Mouse (Mus musculus) urinary bladder, postnatal 14 days (tissue): Measurements from ENCODE around the gene M6pr.

Source experiments
- DNase-seq: peaks from one replicate; pipeline ENCODE4 v3.0.0; 2021; ENCODE audit warnings: low spot score

The M6pr gene

GRCm38 (mm10) chr6:122308505-122309393 is at the start of gene M6pr:
TSS of gene M6pr (plus strand) at chr6:122308720.
- peak; percentile 94 for DNase-seq

GRCm38 (mm10) chr6:122262543-122262942 is 46.0 kb upstream of the M6pr start:
- DNase-seq, result no peak

DNA sequence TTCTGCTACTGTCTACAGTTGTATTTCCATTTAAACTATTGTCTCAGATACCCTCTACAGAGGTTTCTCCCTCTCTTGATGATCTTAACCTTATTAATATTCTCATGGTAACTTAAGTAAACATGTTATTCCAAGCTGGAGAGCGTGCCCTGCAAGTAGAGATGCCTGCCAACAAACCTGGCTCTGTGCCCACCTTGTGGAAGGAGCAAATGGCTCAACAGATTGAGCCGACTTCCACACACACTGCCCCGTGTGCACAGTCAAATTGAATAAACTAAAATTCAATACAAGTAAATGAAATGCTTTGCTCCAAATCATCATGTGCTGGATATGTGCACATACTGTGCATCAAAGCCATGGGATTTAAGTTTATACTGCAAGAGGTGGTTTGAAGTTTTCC is 40.0 kb upstream of the M6pr start:
- DNase-seq, result peak; percentile 62

- no peak for DNase-seq
Observed at GRCm38 (mm10) chr6:122269170-122269569, 39.4 kb upstream of the M6pr start.

DNA sequence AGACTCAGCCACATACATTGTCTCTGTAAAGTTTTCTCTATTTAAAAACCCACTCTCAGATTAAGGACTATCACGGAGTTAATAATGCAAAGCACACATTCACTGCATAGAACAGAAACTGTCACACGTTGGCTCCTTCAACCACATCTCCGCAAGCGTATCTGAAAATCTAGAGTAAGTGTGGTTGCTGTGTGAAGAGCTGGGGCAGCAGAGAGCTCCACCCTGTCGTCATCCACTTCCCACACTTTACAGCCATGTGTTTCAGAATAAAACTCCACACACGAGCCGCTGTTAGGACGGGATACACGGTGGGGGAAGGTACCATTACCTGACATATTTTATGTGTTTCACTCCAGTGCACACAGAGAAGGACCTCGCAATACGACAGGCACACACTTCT is 38.4 kb upstream of the M6pr start:
- no peak for DNase-seq

- DNase-seq, result no peak
Observed at GRCm38 (mm10) chr6:122274546-122274945, 34.0 kb upstream of the M6pr start.

DNA sequence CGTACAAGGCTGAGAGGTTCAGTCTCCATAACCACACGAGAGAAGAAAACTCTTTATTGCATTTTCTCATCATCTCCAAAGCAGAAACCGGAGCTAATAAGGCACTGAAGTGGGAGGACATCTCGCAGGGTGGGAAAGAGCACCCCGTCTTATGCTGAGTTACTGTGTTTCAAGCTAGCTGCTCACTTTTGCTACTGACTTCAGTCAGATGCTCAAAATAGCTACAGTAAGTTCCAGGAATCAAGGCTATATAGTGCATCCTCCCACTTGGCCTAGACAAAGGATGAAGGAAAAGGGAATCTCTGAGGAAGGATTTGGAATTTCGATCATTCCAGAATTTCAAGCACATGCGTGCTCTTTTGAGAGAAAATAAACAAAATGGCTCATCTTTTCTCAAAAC is 32.0 kb upstream of the M6pr start:
- no peak for DNase-seq

DNA sequence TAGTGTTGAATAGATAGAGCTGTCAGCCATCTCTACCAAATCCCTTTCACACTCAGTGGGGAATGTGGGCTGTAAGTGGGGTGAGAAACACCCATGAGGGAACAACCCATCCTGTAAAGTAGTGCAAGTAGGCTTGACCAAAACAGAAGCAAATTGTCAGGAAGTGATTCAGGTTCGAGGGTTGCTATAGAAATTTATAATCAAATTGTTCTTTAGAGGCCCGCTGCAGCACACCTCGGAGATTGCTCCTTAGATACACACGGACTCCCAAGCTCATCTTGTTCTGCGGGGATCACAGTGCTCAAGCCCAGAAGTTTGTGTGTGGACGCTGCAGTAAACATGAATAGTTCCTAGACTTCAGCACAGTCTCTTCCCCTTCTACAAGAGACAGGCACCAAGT is 25.7 kb upstream of the M6pr start, which contains the start of gene Klrg1:
TSS of gene Klrg1 (minus strand) at position 101 of the 400 bp plus-strand sequence.
- no peak for DNase-seq

DNA sequence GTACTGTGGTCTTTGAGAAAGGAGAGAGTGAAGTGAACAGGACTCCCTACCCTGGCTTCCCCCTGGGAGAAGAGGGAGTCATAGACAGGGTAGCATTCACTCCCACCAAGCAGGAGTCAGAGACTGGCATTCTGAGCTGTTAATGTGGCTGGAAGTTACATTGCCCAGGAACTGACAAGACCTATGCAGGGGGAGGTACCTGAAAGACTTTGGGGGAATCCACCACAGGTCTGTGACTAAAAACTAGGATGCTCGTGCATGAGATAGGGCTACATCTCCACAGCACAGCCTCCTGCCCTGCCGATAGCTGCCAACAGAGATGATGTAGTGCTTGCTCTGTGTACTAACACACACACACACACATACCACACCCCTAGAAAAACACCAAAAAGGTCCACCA is 25.1 kb upstream of the M6pr start:
- DNase-seq, result no peak

GRCm38 (mm10) chr6:122284304-122284703 is 24.2 kb upstream of the M6pr start:
- no peak for DNase-seq

DNA sequence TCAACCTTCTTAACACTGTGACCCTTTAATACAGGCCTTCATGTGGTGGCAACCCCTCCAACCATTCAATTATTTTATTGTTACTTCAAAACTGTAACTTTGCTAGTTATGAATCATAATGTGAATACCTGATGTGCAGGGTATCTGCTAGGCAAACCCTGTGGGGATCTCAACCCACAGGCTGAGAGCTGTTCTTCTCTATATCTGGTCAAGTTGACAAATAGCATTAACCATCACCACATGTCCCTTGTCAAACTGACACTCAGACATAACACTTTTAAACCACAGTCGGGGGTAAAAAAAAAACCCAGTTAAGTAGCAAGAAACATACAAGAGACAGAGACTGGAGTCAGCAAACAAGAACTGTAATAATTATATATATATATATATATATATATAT is 23.7 kb upstream of the M6pr start:
- no peak for DNase-seq

DNA sequence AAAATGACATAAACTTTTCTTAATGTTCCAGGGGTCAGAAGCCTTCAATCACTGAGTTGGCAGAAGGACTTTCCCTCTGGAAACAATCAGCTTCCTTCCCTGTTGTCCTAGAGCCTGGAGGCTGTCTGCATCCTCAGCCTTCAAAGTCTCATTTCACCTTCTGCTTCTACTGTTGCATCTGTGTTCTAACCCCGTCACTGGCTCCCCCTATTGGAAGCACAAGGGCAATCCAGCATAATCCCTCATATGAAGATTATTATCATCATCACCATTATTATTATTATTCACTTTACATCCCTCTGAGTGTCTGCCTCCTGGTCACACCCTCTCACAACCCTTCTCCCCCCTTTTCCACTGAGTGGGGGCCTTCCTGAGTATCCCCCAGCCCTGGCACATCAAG is 20.3 kb upstream of the M6pr start:
- DNase-seq, result no peak

- no peak for DNase-seq
Observed at GRCm38 (mm10) chr6:122289313-122289712, 19.2 kb upstream of the M6pr start.

- no peak for DNase-seq
Observed at GRCm38 (mm10) chr6:122290253-122290652, 18.3 kb upstream of the M6pr start.

DNA sequence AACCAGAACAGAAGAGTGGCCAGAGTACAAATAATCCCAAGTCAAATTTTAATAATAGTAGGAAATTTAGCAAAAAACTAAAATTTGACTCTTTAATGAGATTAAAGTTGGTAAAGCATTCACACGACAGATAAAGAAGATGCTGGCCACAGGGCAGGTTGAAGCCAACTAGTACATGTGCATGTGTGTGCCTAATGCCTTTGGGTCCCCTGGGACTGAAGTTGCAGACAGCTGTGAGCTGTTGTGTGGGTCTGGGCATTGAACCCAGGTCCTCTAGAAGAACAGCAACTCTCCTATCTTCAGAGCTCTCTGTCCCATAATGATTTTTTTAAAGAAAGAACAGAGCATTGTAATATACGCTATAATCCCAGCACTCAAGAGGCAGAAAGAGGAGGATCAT is 17.3 kb upstream of the M6pr start:
- no peak for DNase-seq

DNA sequence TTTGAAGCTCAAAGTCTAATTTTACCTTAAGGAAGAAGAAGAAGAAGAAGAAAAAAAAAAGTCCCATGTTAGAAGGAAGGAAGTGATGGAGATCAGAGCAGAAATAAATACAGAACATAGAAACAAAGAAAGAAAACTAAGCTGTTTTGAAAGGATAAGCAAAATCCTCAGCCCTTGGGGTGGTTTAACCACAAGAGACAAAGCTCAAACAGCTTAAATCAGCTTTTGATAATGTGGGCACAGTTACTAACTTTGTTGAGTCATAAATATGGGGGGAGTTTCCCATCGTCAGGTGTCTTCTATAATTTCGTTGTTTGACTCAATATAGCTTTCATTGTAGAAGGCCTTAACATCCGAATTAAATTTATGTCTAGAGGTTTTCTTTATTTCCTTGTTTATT is 16.8 kb upstream of the M6pr start:
- no peak for DNase-seq

DNA sequence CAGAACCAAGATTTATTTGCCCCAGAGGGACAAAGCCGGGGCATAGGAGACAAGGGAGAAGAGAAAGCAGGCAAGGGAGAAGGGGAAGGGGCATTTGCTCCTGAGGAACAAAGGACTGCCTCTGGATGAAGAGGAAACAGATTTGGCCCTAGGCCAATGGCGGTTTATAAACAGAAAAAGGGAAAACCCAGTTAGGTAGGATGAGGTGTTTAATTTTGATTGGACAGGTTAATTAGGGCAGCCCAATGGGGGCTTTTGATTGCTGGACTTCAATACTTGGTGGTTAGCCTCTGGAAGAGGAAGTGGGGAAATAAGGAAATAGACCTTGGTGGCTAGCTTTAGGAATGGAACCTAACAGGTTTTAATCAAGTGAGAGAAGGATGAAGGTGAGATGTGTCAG is 16.3 kb upstream of the M6pr start:
- no peak for DNase-seq

DNA sequence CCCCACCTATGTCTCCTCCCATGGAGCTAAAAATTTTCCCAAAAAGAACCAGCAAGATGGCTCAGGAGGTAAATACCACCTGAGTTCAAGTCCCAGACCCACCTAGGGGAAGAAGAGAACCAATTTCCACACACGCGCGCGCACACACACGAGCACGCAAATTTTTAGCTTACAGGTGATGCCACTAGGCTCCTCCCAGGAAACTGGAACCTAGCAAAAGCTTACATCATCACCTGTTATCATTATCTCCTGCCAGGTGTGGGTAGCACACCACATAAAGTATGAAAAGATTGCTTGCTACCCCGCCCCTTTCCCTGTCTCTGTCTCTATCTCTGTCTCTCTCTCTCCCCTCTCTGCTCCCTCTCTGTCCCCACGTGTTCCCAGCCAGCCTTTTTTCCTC is 15.4 kb upstream of the M6pr start:
- no peak for DNase-seq

GRCm38 (mm10) chr6:122293796-122294195 is 14.7 kb upstream of the M6pr start:
- no peak for DNase-seq

DNA sequence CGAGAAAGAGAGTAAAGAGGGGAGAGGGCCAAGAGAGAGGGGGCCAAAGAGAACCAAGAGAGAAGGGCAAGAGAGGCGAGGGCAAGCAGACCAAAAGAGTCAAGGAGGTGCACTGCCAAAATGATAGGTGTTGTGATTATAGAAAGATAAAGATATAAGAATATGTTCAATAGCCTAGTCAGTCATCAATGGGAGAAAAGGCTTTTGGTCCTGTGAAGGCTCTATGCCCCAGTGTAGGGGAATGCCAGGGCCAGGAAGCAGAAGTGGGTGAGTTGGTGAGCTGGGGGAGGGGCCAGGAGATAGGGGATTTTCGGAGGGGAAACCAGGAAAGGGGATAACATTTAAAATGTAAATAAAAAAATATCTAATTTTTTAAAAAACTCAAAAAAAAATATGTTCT is 14.2 kb upstream of the M6pr start:
- no peak for DNase-seq

DNA sequence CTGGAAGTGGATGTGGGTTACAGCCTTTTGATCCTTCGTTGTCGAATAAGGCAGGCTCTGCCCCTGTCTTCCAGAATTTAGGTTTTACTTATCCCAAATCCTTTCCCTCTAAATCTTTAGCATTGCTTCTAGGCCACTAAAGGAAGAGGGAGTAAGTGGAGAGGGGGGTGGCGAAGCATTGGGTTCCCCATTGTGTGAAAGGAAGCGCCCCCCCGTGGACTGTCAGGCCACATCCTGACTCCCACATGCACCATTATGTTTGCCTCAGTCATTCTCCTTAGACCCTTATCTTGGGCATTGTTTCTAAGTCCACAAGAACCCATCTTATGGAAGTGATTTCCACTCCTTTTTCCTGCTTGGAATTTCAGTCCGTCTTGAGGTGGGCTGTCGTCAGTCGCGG is 13.3 kb upstream of the M6pr start:
- no peak for DNase-seq

- no peak for DNase-seq
Observed at GRCm38 (mm10) chr6:122296918-122297278, 11.6 kb upstream of the M6pr start.

GRCm38 (mm10) chr6:122297279-122298222 is 11.0 kb upstream of the M6pr start:
- no peak for DNase-seq
